Mouse (Mus musculus) brain, embryonic 14.5 days (tissue): ENCODE results near the gene Osbp.

Experiments used
- CTCF ChIP-seq: fragments of 200-500 bp; IDR thresholded peaks from 2 replicates; pipeline ENCODE4 v1.5.1; 2012; ENCODE audit warnings: inconsistent platforms, mild to moderate bottlenecking, moderate library complexity, borderline replicate concordance; ENCODE audit not compliant: insufficient read depth, insufficient read length; ENCODE audit errors: extremely low read depth
- POLR2A ChIP-seq: fragments of 200-500 bp; IDR thresholded peaks from 2 replicates; pipeline ENCODE4 v1.6.1; 2012; ENCODE audit warnings: mild to moderate bottlenecking, inconsistent platforms, borderline replicate concordance; ENCODE audit not compliant: poor library complexity, insufficient read depth, insufficient read length, severe bottlenecking; ENCODE audit errors: extremely low read depth

DNA sequence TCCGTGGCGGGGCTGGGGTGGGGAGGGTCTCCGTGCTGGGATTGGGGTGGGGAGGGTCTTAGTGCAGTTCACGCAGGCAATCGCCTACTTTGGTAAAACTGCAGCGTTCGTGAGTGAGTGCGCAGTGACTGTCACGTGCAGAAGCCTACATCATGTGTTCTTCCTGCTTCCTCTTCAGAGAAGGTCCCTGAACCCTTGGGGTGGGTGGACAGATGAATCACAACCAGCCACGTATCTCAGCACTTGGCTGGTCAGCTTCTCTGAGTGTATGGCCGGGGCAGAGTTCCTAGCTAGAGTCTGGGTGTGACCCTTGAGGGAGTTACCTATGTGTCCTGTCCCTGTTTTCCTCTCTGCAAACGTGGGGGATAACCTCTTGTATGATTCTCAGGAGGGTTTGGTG is 47.5 kb downstream of the Osbp start:
- TF ChIP-seq CTCF (no peak), POLR2A (no peak)
